Mouse (Mus musculus) hindbrain, embryonic 13.5 days (tissue): ENCODE data around the gene Nhlh2. TPM values are rescaled to one million over a fixed set of nuclear protein-coding genes. Genes with fewer than 3 reads are reported as not detected.

ENCODE experiments used
- ATAC-seq: fragments of 200-750 bp; cut with Nextera tagmentation; 2 replicates; pipeline ENCODE4 v1.8.0; 2017; ENCODE audit warnings: moderate TSS enrichment; ENCODE audit not compliant: low FRiP score
- H3K27ac ChIP-seq: fragments of 300-500 bp; sonication (generic); 2 replicates; pipeline ENCODE4 v1.5.1; 2015; ENCODE audit warnings: inconsistent platforms, mild to moderate bottlenecking, moderate library complexity
- H3K27me3 ChIP-seq: fragments of 300-500 bp; sonication (generic); 2 replicates; pipeline ENCODE4 v1.6.1; 2015; ENCODE audit warnings: mild to moderate bottlenecking, inconsistent platforms
- H3K36me3 ChIP-seq: fragments of 300-500 bp; sonication (generic); 2 replicates; pipeline ENCODE4 v1.6.1; 2015; ENCODE audit warnings: mild to moderate bottlenecking, inconsistent platforms
- H3K4me1 ChIP-seq: fragments of 300-500 bp; sonication (generic); replicated peaks from 2 replicates; pipeline ENCODE4 v1.6.1; 2015; ENCODE audit warnings: inconsistent platforms
- H3K4me2 ChIP-seq: fragments of 300-500 bp; sonication (generic); 2 replicates; pipeline ENCODE4 v1.6.1; 2015; ENCODE audit warnings: inconsistent platforms, mild to moderate bottlenecking, moderate library complexity
- H3K4me3 ChIP-seq: fragments of 300-500 bp; sonication (generic); 2 replicates; pipeline ENCODE4 v1.5.1; 2015; ENCODE audit warnings: mild to moderate bottlenecking, inconsistent platforms
- H3K9ac ChIP-seq: fragments of 300-500 bp; sonication (generic); 2 replicates; pipeline ENCODE4 v1.6.1; 2015; ENCODE audit warnings: mild to moderate bottlenecking, inconsistent platforms
- H3K9me3 ChIP-seq: fragments of 300-500 bp; sonication (generic); 2 replicates; pipeline ENCODE4 v1.6.1; 2016; ENCODE audit warnings: inconsistent platforms
- WGBS: fragments of 180-500 bp; shearing (Covaris S2); methylation state at CpG from one replicate; pipeline ENCODE4 v1.1.7; 2015; 5-methylcytosine and 5-hydroxymethylcytosine counted together
- polyA plus RNA-seq: library from polyadenylated mRNA; unstranded; fragments of >200 nt; fragmentation: Nextera tagmentation; extraction: Ambion mirVana; gene quantifications from 2 replicates; pipeline ENCODE4 v1.2.1, GENCODE M21; 2015

The Nhlh2 gene
- polyA plus RNA-seq, 1 experiment from 2014 or later, result 99.8 TPM

GRCm38 (mm10) chr3:102038608-102039007 lies 28.7 kb downstream of the Nhlh2 start:
- H3K4me3 ChIP-seq, result no peak overlapping the region
- H3K27me3 ChIP-seq, result no peaks in the 10 kb centered on the region
- H3K36me3 ChIP-seq, result no peaks in the 10 kb centered on the region
- H3K9ac ChIP-seq, result no peak overlapping the region
- H3K4me2 ChIP-seq, result no peak overlapping the region
- ATAC-seq, result no peak
- no peaks in the 10 kb centered on the region for H3K4me1 ChIP-seq
- H3K27ac ChIP-seq, result no peak overlapping the region
- WGBS, result 75% methylated on average over 6 of the region's 6 CpGs
- H3K9me3 ChIP-seq, result no peaks in the 10 kb centered on the region

GRCm38 (mm10) chr3:102041632-102042031 lies 31.8 kb downstream of the Nhlh2 start:
- Histone ChIP-seq H3K9me3 (no peaks in the 10 kb centered on the region), H3K4me1 (no peaks in the 10 kb centered on the region), H3K36me3 (no peaks in the 10 kb centered on the region), H3K4me2 (no peak overlapping the region), H3K27me3 (no peaks in the 10 kb centered on the region), H3K27ac (no peak overlapping the region), H3K9ac (no peak overlapping the region), H3K4me3 (no peak overlapping the region)
- ATAC-seq, result no peak
- WGBS, result 89% methylated on average over 4 of the region's 4 CpGs

- Histone ChIP-seq H3K4me2 (no peak overlapping the region), H3K4me3 (no peak overlapping the region), H3K27ac (no peak overlapping the region), H3K9me3 (no peaks in the 10 kb centered on the region), H3K36me3 (no peaks in the 10 kb centered on the region), H3K4me1 (peaks cover 12% of the 10 kb centered on the region), H3K27me3 (no peaks in the 10 kb centered on the region), H3K9ac (no peak overlapping the region)
- ATAC-seq, result no peak
- whole genome bisulfite sequencing, result 35% methylated on average over 3 of the region's 3 CpGs
These were observed 35.2 kb downstream of the Nhlh2 start for GRCm38 (mm10) chr3:102045071-102045470.

- ATAC-seq, result no peak
These were observed 37.7 kb downstream of the Nhlh2 start for GRCm38 (mm10) chr3:102047532-102047931.

GRCm38 (mm10) chr3:102049207-102050104 lies 39.6 kb downstream of the Nhlh2 start:
- peak; percentile 86 for ATAC-seq
- 27% methylated on average over 14 of the region's 14 CpGs for WGBS
- Histone ChIP-seq H3K4me2 (no peak overlapping the region), H3K9ac (no peak overlapping the region), H3K27me3 (no peaks in the 10 kb centered on the region), H3K4me1 (peaks cover 19% of the 10 kb centered on the region), H3K27ac (peak overlapping the region; percentile 61), H3K4me3 (no peak overlapping the region), H3K36me3 (no peaks in the 10 kb centered on the region), H3K9me3 (no peaks in the 10 kb centered on the region)

More at GRCm38 (mm10) chr3:102047532-102047931, 37.7 kb downstream of the Nhlh2 start:
- Histone ChIP-seq H3K4me1 (peaks cover 12% of the 10 kb centered on the region), H3K4me3 (no peak overlapping the region), H3K9me3 (no peaks in the 10 kb centered on the region), H3K4me2 (no peak overlapping the region), H3K36me3 (no peaks in the 10 kb centered on the region), H3K9ac (no peak overlapping the region), H3K27me3 (no peaks in the 10 kb centered on the region), H3K27ac (no peak overlapping the region)
- WGBS, result 95% methylated on average over 2 of the region's 2 CpGs

- ATAC-seq, result no peak
- H3K9me3 ChIP-seq, result no peaks in the 10 kb centered on the region
- H3K27me3 ChIP-seq, result no peaks in the 10 kb centered on the region
- H3K4me3 ChIP-seq, result no peak overlapping the region
- 41% methylated on average over 3 of the region's 3 CpGs for WGBS
- H3K4me1 ChIP-seq, result peaks cover 31% of the 10 kb centered on the region
- H3K27ac ChIP-seq, result peak overlapping the region; percentile 52
- H3K9ac ChIP-seq, result no peak overlapping the region
- H3K4me2 ChIP-seq, result no peak overlapping the region
- H3K36me3 ChIP-seq, result no peaks in the 10 kb centered on the region
These were observed 42.2 kb downstream of the Nhlh2 start for GRCm38 (mm10) chr3:102052036-102052435.

GRCm38 (mm10) chr3:102053293-102053692 lies 43.4 kb downstream of the Nhlh2 start:
- whole genome bisulfite sequencing, result 17% methylated on average over 8 of the region's 8 CpGs
- H3K36me3 ChIP-seq, result no peaks in the 10 kb centered on the region
- ATAC-seq, result no peak
- H3K9me3 ChIP-seq, result no peaks in the 10 kb centered on the region
- H3K4me3 ChIP-seq, result no peak overlapping the region
- no peak overlapping the region for H3K4me2 ChIP-seq
- H3K9ac ChIP-seq, result no peak overlapping the region
- H3K27ac ChIP-seq, result peak overlapping the region; percentile 25; the same call in 1 of the 2 replicates
- peaks cover 42% of the 10 kb centered on the region for H3K4me1 ChIP-seq
- no peaks in the 10 kb centered on the region for H3K27me3 ChIP-seq

GRCm38 (mm10) chr3:102055878-102056277 lies 46.0 kb downstream of the Nhlh2 start:
- Histone ChIP-seq H3K36me3 (no peaks in the 10 kb centered on the region), H3K4me1 (peaks cover 29% of the 10 kb centered on the region), H3K9ac (no peak overlapping the region), H3K4me3 (no peak overlapping the region), H3K4me2 (no peak overlapping the region), H3K9me3 (no peaks in the 10 kb centered on the region), H3K27ac (peak overlapping the region; percentile 82), H3K27me3 (no peaks in the 10 kb centered on the region)
- 6% methylated on average over 4 of the region's 4 CpGs for WGBS
- ATAC-seq, result no peak

GRCm38 (mm10) chr3:102060065-102060464 lies 50.2 kb downstream of the Nhlh2 start:
- H3K36me3 ChIP-seq, result no peaks in the 10 kb centered on the region
- 75% methylated on average over 6 of the region's 6 CpGs for WGBS
- no peak overlapping the region for H3K4me3 ChIP-seq
- no peak overlapping the region for H3K27ac ChIP-seq
- H3K4me2 ChIP-seq, result no peak overlapping the region
- no peak for ATAC-seq
- H3K4me1 ChIP-seq, result peaks cover 23% of the 10 kb centered on the region
- H3K9ac ChIP-seq, result no peak overlapping the region
- H3K9me3 ChIP-seq, result no peaks in the 10 kb centered on the region
- no peaks in the 10 kb centered on the region for H3K27me3 ChIP-seq

- H3K4me1 ChIP-seq, result peaks cover 10% of the 10 kb centered on the region; the same call in 1 of the 2 replicates
- ATAC-seq, result peak; percentile 84
- H3K4me2 ChIP-seq, result no peak overlapping the region
- WGBS, result 45% methylated on average over 14 of the region's 14 CpGs
- no peaks in the 10 kb centered on the region for H3K36me3 ChIP-seq
- no peaks in the 10 kb centered on the region for H3K27me3 ChIP-seq
- H3K4me3 ChIP-seq, result no peak overlapping the region
- peak overlapping the region; percentile 63; the same call in 1 of the 2 replicates for H3K27ac ChIP-seq
- no peak overlapping the region for H3K9ac ChIP-seq
- no peaks in the 10 kb centered on the region for H3K9me3 ChIP-seq
These were observed 52.2 kb downstream of the Nhlh2 start for GRCm38 (mm10) chr3:102061923-102062670.

GRCm38 (mm10) chr3:102062671-102063010 lies 52.8 kb downstream of the Nhlh2 start:
- peak overlapping the region; percentile 63 for H3K27ac ChIP-seq
- ATAC-seq, result peak; percentile 60; the same call in 1 of the 2 replicates

GRCm38 (mm10) chr3:102063273-102064120 lies 53.6 kb downstream of the Nhlh2 start:
- Histone ChIP-seq H3K27ac (peak overlapping the region; percentile 63), H3K27me3 (no peaks in the 10 kb centered on the region), H3K36me3 (no peaks in the 10 kb centered on the region), H3K9ac (no peak overlapping the region), H3K4me2 (no peak overlapping the region), H3K4me1 (no peaks in the 10 kb centered on the region; the same call in 1 of the 2 replicates), H3K4me3 (no peak overlapping the region), H3K9me3 (no peaks in the 10 kb centered on the region)
- 75% methylated on average over 10 of the region's 10 CpGs for WGBS
- ATAC-seq, result no peak

More at GRCm38 (mm10) chr3:102062671-102063010, 52.8 kb downstream of the Nhlh2 start:
- H3K4me2 ChIP-seq, result no peak overlapping the region
- no peaks in the 10 kb centered on the region for H3K9me3 ChIP-seq
- peaks cover 4% of the 10 kb centered on the region; the same call in 1 of the 2 replicates for H3K4me1 ChIP-seq
- 25% methylated on average over 8 of the region's 8 CpGs for WGBS
- no peak overlapping the region for H3K9ac ChIP-seq
- H3K36me3 ChIP-seq, result no peaks in the 10 kb centered on the region
- H3K27me3 ChIP-seq, result no peaks in the 10 kb centered on the region
- H3K4me3 ChIP-seq, result no peak overlapping the region
